Mouse (Mus musculus): ENCODE data around the gene Memo1.
"Not testable (repeated sequence)": the region's sequence is repeated elsewhere in the genome, so short reads cannot be mapped to it uniquely, and the experiment has no call there.

Memo1 gene

DNA sequence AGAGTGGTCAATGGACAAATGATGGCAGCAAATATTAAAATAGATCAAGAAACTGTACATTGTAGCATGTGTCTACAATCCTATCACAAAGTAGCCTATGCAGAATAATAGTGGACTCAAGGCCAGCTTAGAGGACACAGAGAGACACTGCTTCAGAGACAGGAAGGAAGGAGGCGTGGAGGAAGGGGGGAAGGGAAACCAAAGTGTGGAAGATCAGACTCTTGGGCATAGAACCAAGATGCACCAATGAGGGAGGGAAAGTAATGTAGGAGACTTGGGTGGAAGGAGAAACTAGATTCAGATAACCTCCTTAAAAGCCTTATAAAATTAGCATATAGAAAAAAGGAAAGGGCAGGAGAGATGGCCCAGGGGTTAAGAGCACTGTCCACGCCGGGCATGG lies 32.9 kb downstream of the Memo1 start:
- DNase-seq (ENCODE audit: low spot score in 2 of 2) = no peak

DNA sequence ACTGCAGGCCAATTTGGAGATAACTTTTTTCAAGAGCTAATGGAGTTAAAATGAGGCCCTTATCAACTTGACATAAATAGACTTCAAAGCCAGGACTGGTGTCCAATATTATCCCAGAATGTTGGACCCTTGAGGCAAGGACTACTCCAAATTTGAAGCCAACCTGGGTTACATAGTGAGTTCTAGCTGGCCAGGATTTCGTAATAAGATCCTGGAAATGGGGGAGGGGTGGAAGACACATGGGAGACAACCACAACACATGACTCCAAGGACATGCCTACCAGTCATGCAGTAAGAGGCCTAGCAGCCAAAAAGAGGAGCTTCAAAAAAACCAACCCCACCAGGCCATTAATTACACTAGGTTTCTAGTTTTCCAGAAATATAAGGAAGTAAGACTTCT lies 50.0 kb downstream of the Memo1 start:
- no peak for DNase-seq (ENCODE audit: low spot score in 2 of 2)

DNA sequence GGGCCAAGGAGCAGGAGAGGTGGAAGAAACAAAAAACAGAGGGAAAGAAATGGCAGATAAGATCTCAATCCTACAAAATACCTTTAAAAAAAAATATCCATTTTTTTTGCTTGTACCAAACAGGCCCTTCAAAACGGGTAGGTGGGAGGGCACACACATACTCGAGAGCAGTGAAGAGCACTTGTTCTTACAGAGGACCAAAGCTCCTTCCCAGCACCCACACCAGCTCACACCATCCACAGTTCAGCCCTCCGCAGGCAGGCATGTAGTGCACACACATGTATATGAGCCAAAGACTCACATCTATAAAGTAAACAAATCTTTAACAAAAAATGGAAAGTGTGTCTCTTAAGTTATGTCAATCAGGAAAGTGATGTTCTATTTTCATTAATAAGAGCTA lies 52.5 kb downstream of the Memo1 start:
- no peak for DNase-seq (ENCODE audit: low spot score in 2 of 2)

DNA sequence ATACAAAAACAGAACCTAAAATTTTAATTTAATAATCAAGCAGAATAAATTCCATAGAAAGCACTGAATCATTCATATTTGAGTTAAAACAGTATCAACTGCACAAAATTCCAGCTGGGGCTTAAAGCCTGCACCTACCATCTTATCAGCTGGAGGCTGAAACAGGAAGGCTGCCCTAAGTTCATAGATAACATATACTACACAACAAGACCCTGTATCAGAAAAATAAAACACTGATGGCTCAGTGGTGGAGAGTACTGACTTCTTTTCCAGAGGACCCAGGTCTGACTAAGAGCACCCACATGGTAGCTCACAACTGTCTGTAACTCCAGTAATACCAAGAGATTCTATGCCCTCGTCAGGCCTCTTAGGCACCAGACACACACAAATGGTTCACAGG lies 55.0 kb downstream of the Memo1 start:
- no peak for DNase-seq (ENCODE audit: low spot score in 2 of 2)

DNA sequence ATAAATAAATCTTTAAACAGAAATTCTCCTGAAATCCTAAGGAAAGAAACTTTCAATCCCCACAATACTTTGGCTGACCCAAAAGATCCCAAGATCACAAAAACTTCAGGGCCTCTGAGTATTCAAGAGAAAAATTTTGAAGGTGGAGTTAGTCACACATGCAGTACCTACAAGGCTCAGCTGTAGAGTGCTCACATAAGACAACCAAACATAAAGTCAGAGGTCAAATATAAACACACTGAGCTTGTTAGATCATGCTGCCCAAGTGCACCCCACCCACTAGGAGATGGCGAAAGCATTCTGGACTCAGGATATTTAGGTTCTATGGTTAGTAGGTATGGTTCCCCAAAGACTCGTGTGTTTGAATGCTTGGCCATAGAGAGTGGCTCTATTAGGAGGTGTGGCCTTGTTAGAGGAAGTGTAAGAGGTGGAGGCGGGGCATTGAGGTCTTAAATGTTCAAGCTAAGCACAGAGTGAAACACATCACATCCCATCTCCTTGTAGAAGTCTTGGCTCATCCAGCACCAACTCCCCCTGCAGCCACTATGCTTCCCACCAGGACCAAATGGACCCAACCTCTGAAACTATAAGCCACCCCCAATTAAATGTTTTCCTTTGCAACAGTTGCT lies 67.1 kb downstream of the Memo1 start:
- DNase-seq (ENCODE audit: low spot score in 2 of 2) = no peak

DNA sequence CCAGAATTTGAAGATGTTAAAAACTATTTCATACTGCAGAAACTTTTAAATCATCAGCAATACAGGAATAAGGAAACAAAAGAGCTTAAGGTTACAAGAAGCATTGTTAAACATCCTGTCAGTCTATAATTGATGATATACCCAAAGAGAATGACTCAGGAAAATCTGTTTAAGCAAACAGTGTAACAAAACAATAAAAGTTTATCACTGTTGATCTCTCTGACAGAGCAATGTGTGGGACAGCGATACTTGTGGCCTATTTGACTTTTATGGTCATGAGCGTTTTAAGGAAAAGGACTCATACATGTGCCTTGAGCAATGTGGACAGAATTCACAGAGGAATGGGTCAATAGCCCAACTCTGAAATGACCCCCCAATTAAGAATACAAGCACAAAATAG lies 78.0 kb downstream of the Memo1 start:
- DNase-seq (ENCODE audit: low spot score in 2 of 2) = no peak

DNA sequence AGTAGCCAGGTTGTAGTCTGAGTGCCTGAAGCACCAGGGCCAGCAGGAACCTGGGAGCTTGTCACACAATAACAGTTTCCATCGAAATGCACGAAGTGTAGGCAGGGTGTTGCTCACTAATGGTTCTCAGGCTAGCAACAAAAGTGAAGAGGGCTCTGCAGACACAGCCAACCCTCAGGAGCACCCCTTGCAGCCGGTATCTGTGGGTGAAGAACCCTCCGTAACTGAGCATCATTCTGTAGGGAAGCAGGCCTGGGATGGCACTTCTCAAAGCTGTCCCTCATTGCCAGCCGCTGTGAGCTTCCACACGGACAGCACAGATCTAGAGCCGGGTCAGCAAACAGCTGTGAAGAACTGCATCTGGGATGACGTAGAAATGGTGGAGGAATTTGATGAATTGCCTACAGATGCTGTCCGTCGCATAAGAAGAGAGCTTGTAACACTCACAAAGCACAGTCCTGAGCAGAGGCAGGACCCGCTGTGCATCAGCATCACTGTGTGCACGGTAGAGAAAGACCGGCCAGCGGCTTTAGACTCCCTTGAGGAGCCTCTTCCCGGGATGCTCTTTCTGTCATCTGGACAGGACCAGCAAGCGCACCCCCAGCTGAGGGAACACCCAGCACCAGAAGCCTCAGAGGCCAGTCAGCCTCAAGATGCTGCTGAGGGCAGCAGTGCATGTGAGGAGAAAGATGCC lies 82.3 kb downstream of the Memo1 start:
- not testable (repeated sequence) for DNase-seq (ENCODE audit: low spot score in 2 of 2)

DNA sequence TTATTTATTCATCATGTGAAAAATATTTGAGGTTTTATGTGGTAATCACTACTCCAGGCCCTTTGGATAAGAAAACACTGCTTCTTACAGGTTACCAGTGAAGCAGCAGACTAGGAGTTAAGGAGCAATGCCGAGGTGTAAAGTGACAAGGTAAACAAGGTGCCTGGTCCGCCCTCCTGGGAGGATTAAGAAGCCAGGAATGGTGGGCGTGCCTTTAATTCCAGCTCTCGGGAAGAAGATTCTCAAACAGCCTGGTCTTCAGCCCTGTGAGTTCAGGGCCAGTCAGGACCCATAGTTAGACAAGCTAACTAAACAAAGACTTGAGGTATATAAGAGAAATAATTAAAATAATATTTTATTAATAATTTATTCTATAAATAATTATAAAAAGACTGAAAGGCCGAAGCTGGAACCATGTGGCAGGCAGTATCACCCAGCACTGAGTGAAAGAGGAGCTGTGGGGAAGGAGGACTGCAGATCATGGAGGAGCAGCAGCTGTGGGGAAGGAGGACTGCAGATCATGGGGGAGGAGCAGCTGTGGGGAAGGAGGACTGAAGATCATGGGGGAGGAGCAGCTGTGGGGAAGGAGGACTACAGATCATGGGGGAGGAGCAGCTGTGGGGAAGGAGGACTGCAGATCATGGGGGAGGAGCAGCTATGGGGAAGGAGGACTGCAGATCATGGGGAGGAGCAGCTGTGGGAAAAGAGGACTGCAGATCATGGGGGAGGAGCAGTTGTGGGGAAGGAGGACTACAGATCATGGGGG lies 86.0 kb downstream of the Memo1 start:
- no peak for DNase-seq (ENCODE audit: low spot score in 2 of 2)

DNA sequence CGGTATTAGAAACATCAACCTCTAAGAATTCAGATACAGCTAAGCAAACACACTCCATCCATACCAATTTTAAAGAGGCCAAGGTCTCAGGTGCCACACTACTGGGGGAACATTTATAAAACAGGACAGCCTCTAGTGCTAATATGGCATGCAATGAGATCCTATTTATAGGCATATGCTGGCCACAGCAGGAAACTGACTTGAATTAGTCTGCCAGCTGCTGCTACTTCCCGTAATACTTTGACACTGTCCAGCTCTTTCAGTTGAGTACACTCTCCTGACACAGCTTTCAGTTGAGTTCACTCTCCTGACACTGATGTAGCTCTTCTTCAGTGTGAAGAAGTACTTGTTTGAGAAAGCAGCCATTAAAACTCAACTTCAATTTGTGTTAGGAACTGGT lies 99.4 kb downstream of the Memo1 start:
- no peak for DNase-seq (ENCODE audit: low spot score in 2 of 2)

DNA sequence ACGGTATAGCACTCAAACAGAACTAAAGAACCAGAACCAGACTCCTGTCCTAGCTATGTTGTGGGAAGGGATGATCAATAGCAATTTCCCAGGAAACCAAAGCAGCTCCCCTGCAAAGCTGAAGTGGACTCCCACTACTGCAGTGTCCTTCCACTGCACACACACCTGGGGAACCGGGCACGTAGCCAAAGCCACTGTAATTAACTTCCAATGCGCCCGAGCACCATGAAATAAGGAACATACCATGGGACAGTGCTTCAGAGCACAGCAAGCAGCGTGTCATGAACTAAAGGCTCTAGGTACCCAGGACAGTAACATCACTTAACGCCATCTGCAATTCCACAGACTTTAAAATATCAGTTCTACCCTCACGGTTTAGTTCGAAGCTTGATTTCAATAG lies 100.6 kb downstream of the Memo1 start:
- DNase-seq (ENCODE audit: low spot score in 2 of 2) = no peak

DNA sequence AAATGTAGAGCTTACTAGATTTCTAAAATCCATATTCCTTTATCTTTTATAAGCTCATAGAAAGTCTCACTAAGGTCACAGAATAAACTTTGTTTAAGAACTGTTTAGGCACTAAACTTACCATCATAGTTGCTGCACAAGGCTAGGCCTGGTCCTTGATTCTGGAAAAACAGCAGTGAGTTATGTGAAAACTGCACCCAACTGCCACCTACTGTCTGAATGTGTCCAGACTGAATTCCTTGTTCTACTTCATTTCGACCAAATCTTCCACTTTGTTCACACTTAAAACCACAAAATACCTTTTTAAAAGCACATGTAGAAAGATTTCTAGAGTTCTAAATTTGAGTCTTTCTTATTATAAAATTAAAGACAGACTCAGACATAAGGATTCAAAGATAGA lies 101.9 kb downstream of the Memo1 start:
- no peak for DNase-seq (ENCODE audit: low spot score in 2 of 2)

DNA sequence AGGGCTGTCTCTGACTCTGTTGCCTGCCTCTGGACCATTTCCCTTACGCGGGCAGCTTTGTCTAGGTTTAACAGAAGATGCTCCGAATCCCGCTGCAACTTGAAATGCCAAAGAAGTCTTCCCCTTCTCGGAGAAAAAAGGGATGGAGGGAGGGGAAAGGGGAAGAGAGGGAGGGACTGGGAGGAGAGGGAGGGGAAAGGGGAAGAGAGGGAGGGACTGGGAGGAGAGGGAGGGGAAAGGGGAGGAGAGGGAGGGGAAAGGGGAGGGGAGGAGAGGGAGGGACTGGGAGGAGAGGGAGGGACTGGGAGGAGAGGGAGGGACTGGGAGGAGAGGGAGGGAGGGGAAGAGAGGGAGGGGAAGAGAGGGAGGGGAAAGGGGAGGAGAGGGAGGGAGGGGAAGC lies 103.9 kb downstream of the Memo1 start:
- DNase-seq (ENCODE audit: low spot score in 2 of 2) = no peak

DNA sequence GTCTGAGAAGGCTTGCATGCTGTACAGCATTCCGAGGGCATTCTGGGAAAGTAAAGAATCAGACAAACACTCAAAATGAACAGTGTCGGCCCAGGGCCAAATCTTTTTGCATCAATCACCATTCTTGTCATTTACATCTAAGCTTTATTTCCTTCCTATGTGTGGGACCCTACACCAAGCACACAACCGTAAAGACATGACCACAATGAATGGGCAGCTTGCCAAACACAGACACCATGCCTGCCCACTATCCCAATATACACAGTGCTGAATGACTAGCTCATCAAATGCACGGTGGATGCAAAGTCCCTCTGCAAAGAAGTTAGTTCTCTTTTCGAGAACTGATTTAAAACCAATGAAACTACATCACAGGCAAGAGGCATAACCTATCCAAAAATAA lies 109.1 kb downstream of the Memo1 start:
- no peak for DNase-seq (ENCODE audit: low spot score in 2 of 2)

DNA sequence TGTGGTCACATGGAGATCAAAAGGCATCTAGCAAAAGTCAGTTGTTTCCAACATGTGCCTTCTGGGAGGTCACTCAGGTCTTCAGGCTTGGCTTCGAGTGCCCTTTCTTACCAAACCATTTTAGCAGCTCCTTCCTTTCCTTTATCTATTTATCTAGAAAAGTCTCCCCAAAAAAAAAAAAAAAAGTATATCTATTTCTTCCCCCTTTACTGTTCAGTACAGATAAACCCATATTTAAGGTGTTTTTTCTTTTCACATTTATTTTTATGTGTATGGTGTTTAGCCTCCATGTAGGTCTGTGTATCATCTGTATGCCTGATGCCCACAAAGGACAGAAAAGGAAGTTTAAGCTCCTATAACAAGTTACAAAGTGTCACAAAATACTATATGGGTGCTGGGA lies 110.6 kb downstream of the Memo1 start:
- no peak for DNase-seq (ENCODE audit: low spot score in 2 of 2)

DNA sequence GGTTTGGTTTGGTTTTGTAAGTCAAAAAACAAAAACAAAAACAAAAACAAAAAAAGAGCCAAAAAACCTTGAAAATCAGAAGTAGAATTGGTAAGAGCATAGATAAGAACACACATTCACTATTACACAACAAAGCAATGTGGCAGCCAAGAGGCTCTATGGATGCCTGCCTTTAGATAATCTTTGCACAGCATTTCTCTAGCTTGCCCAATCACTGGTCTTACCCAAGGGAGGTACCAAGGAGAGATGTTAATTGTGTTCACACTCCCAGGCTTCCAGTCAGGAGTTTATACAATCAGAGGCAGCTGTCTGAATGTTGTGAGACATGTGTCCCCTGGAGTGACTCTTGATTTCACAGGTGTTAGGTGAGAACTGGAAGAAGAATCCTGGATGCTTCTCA lies 114.4 kb downstream of the Memo1 start:
- no peak for DNase-seq (ENCODE audit: low spot score in 2 of 2)

DNA sequence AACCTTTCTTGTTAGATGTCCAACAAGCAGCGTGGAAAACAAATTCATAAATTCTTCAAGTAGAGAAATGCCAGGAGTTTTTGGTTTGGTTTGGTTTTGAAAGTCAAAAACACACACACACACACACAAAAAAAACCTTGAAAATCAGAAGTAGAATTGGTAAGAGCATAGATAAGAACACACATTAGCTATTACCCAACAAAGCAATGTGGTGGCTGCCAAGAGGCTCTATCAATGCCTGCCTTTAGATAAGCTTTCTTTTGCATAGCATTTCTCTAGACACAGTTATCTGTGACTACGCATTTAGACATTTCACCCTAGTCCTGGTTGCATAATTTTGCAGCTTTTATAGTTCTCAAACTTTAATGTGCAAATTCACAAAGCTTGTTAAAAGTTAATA lies 115.7 kb downstream of the Memo1 start:
- DNase-seq (ENCODE audit: low spot score in 2 of 2) = not testable (repeated sequence)

DNA sequence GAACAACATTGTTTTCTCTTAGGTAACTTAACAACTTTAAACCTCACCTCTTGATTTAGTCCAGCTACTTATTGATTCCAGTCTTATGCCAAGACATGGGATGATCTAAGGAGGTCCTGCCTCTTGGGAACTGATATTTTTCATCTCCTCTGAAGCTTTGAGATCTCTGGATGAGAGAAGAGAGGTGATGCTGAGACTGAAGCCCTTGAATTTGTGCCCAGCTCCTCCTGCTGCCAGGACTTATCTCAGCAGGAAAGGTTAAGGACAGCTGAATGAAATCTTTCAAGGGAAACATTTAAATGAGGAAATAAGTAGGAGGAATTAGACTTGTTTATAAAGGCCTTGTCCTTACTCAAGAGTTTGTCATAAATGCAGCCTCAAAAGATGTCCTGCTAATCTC lies 121.6 kb downstream of the Memo1 start:
- no peak for DNase-seq (ENCODE audit: low spot score in 2 of 2)

DNA sequence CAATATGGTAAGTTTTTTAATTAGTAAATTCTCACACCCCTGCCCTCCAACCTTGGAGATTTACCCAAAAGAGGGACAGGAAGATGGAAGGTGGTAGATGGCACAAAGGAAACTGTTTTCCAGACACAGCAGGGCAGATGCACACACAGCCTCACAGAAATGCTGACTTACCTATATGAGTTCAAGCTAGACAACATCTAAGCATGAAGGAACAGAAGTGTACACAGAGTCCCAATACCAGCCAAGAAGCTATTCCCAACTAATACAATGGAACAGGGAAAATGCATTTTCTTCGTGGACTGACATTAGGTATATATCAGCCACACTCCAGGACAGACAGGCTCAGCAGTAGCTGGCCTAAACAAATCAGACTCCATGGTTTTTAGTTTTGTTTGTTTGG lies 122.5 kb downstream of the Memo1 start:
- no peak for DNase-seq (ENCODE audit: low spot score in 2 of 2)

DNA sequence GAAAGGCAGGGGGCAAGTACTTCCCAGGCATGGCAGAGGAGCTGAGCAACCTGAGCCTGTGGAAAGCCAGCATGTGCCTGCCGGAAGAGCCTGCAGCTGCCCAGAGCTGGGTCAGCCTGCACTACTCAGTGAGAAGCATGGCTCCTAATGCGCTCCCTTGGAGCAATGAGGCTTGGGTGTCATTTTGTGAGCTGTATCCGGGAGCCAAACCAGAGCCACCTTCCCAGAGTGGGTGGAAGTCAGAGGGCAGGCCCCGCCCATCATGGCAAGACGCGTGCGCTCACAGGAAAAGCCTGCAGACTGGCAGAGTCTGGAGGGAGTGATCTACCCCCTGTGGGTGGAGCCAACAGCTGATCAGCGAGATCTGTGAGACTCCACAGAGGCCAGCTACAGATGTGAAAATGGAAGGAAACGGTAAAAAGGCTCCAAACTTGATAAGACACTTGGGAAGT lies 135.9 kb downstream of the Memo1 start:
- DNase-seq (ENCODE audit: low spot score in 2 of 2) = peak in 1 of 2 experiments; percentile 5

DNA sequence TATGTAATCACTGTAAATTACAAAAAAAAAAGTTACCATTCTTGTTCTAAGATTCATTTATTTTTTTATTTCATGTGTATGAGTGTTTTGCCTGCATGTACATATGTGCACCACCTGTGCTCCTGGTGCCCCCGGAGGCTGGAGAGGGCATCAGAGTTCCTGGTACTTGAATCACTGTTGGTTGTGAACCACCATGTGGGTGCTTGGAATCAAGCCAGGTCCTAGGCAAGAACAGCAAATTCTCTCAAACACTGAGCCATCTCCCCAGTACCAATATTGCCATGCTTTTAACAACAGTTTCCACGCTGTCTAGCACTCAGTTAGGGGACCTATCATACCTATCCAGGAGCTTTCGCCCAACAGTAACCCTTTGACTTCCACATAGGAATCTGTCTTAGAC lies 137.2 kb downstream of the Memo1 start:
- DNase-seq (ENCODE audit: low spot score in 2 of 2) = no peak
